Mouse (Mus musculus) heart, embryonic 16.5 days (tissue): ENCODE results near the gene Ring1. TPM values are rescaled to one million over a fixed set of nuclear protein-coding genes. Genes with fewer than 3 reads are reported as not detected.

ENCODE experiments used
- ATAC-seq: fragments of 200-750 bp; cut with Nextera tagmentation; replicated peaks from 2 replicates; pipeline ENCODE4 v1.8.0; 2017; ENCODE audit warnings: moderate number of reproducible peaks; ENCODE audit not compliant: insufficient read depth, low FRiP score; ENCODE audit errors: extremely low read depth
- H3K27ac ChIP-seq: fragments of 300-500 bp; sonication (generic); 2 replicates; pipeline ENCODE4 v1.5.1; 2014; ENCODE audit warnings: mild to moderate bottlenecking, low read length, control low read depth, moderate library complexity
- H3K27me3 ChIP-seq: fragments of 300-500 bp; sonication (generic); 2 replicates; pipeline ENCODE4 v1.6.1; 2014; ENCODE audit warnings: low read length, mixed read lengths; ENCODE audit not compliant: control insufficient read depth, insufficient read depth
- H3K36me3 ChIP-seq: fragments of 300-500 bp; sonication (generic); 2 replicates; pipeline ENCODE4 v1.6.1; 2014; ENCODE audit not compliant: control insufficient read depth, insufficient read depth
- H3K4me1 ChIP-seq: fragments of 300-500 bp; sonication (generic); 2 replicates; pipeline ENCODE4 v1.6.1; 2014; ENCODE audit warnings: low read length, mixed read lengths; ENCODE audit not compliant: control insufficient read depth, insufficient read depth
- H3K4me2 ChIP-seq: fragments of 300-500 bp; sonication (generic); 2 replicates; pipeline ENCODE4 v1.6.1; 2014; ENCODE audit warnings: low read depth, mild to moderate bottlenecking, control low read depth, low read length
- H3K4me3 ChIP-seq: fragments of 300-500 bp; sonication (generic); 2 replicates; pipeline ENCODE4 v1.5.1; 2014; ENCODE audit warnings: mild to moderate bottlenecking, control low read depth, low read length
- H3K9ac ChIP-seq: fragments of 300-500 bp; sonication (generic); 2 replicates; pipeline ENCODE4 v1.6.1; 2014; ENCODE audit warnings: low read length, control low read depth
- H3K9me3 ChIP-seq: fragments of 300-500 bp; sonication (generic); replicated peaks from 2 replicates; pipeline ENCODE4 v1.6.1; 2016; ENCODE audit warnings: low read length; ENCODE audit not compliant: control insufficient read depth
- WGBS: fragments of 180-500 bp; shearing (Covaris S2); extraction: QIAGEN DNeasy Blood & Tissue Kit; methylation state at CpG from one replicate; pipeline ENCODE4 v1.1.7; 2014; 5-methylcytosine and 5-hydroxymethylcytosine counted together
- polyA plus RNA-seq: library from polyadenylated mRNA; unstranded; fragments of >200 nt; fragmentation: Nextera tagmentation; extraction: Ambion mirVana; gene quantifications from 2 replicates; pipeline ENCODE4 v1.2.1, GENCODE M21; 2015

The Ring1 gene
- polyA plus RNA-seq, 1 experiment from 2014 or later: 13.0 TPM

DNA sequence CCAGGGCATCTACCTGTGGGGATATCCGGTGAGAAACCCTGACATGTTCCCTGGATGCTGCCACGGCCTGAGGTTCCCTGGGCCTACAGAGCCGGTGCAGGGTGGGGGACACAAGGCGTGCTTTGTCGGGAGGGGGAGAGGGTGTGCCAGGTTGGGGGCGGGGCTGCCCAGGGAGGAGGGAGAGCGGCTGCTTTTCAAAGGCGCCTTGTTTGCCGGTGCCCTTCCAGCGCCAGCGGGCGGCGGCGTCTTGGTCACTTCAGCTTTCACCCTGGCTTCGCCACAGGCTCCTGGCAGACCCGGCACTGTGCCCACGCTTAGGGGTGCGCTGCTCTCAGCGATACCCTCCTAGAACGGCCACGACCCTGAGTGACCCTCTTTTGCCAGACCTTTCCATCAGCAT lies 14.0 kb upstream of the Ring1 start:
- H3K4me3 ChIP-seq: peak overlapping the region; percentile 34
- H3K4me1 ChIP-seq: peaks cover 24% of the 10 kb centered on the region
- H3K9ac ChIP-seq: peak overlapping the region; percentile 55; the same call in 1 of the 2 replicates
- H3K9me3 ChIP-seq: no peaks in the 10 kb centered on the region
- no peak for ATAC-seq
- H3K27me3 ChIP-seq: peaks cover 18% of the 10 kb centered on the region
- H3K4me2 ChIP-seq: peak overlapping the region; percentile 55
- H3K27ac ChIP-seq: no peak overlapping the region
- H3K36me3 ChIP-seq: peaks cover 17% of the 10 kb centered on the region
- WGBS: 24% methylated on average over 20 of the region's 21 CpGs

DNA sequence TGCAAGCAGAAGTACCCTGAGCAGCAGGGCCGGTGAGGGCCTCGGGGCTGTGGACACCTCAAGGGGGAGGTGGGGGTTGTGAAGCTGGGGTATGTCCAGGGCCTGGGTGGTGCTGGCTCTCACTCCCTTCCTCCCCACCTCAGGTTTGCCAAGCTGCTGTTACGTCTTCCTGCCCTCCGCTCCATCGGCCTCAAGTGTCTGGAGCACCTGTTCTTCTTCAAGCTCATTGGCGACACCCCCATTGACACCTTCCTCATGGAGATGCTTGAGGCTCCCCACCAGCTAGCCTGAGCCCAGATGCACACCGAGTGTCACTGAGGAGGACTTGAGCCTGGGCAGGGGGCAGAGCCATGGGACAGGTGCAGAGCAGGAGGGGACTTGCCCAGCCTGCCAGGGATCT lies 12.8 kb upstream of the Ring1 start:
- Histone ChIP-seq H3K27ac (no peak overlapping the region), H3K4me3 (no peak overlapping the region), H3K27me3 (peaks cover 17% of the 10 kb centered on the region), H3K4me1 (peaks cover 32% of the 10 kb centered on the region), H3K9me3 (no peaks in the 10 kb centered on the region), H3K9ac (no peak overlapping the region), H3K4me2 (no peak overlapping the region), H3K36me3 (peaks cover 17% of the 10 kb centered on the region)
- WGBS: 96% methylated on average over 7 of the region's 7 CpGs
- ATAC-seq: no peak

DNA sequence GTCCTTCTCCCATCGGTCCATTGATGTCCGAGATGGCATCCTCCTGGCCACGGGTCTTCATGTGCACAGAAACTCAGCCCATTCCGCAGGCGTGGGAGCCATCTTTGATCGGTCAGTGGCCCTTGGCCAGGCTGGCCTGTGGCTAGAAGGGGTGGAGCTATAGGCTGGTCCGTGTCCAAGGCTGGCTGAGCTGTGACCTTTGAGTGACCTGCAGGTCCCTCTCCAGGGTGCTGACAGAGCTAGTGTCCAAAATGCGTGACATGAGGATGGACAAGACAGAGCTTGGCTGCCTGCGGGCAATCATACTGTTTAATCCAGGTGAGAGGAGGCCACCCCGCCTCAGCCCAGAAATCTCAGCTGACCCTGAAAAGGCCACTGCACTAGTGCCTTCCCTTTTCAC lies 12.2 kb upstream of the Ring1 start:
- H3K4me2 ChIP-seq: no peak overlapping the region
- H3K27ac ChIP-seq: no peak overlapping the region
- peaks cover 17% of the 10 kb centered on the region for H3K36me3 ChIP-seq
- no peak overlapping the region for H3K4me3 ChIP-seq
- H3K4me1 ChIP-seq: peaks cover 32% of the 10 kb centered on the region
- H3K27me3 ChIP-seq: peaks cover 13% of the 10 kb centered on the region
- H3K9me3 ChIP-seq: no peaks in the 10 kb centered on the region
- no peak for ATAC-seq
- WGBS: 74% methylated on average over 10 of the region's 10 CpGs
- no peak overlapping the region for H3K9ac ChIP-seq

DNA sequence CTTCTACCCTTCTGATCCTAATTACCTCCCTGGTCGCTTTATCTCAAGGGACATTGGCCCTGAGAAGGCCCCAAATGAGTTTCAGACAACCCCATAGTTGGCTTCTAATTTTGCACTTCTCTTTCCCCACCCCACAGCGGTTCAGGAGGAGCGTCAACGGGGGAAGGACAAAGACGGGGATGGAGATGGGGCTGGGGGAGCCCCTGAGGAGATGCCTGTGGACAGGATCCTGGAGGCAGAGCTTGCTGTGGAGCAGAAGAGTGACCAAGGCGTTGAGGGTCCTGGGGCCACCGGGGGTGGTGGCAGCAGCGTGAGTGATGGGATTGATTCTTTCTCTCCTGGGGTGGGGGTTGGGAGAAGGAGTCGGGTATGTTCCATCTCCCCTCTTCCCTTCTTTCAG lies 11.0 kb upstream of the Ring1 start:
- H3K36me3 ChIP-seq: peaks cover 17% of the 10 kb centered on the region

DNA sequence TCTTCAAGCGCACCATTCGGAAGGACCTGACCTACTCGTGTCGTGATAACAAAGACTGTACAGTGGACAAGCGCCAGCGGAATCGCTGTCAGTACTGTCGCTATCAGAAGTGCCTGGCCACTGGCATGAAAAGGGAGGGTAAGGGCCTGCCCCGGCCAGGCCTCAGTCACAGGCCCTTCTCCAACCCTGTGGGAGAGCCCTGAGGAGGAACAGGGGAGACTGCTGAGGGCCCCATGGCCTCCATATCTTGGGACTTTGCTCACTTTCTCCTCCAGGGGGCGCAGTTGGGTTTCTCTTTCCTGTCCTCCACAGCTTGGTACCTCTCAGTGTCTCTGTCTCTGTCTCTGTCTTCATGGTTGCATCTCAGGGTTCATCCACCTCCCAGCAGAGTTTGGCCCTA lies 9.6 kb upstream of the Ring1 start:
- Histone ChIP-seq H3K27ac (no peak overlapping the region), H3K4me3 (no peak overlapping the region), H3K4me1 (peaks cover 36% of the 10 kb centered on the region), H3K27me3 (0 out of 2 replicates have a peak, but pooled peaks cover 5% of the 10 kb centered on the region), H3K36me3 (peaks cover 28% of the 10 kb centered on the region), H3K4me2 (no peak overlapping the region), H3K9ac (no peak overlapping the region), H3K9me3 (no peaks in the 10 kb centered on the region)
- WGBS: 49% methylated on average over 10 of the region's 10 CpGs
- ATAC-seq: no peak

More for the DNA sequence above, 11.0 kb upstream of the Ring1 start:
- Histone ChIP-seq H3K4me2 (no peak overlapping the region), H3K27ac (no peak overlapping the region), H3K9ac (no peak overlapping the region), H3K9me3 (no peaks in the 10 kb centered on the region), H3K4me1 (peaks cover 35% of the 10 kb centered on the region), H3K4me3 (no peak overlapping the region), H3K27me3 (peaks cover 6% of the 10 kb centered on the region; the same call in 1 of the 2 replicates)
- no peak for ATAC-seq
- whole genome bisulfite sequencing: 88% methylated on average over 9 of the region's 9 CpGs

DNA sequence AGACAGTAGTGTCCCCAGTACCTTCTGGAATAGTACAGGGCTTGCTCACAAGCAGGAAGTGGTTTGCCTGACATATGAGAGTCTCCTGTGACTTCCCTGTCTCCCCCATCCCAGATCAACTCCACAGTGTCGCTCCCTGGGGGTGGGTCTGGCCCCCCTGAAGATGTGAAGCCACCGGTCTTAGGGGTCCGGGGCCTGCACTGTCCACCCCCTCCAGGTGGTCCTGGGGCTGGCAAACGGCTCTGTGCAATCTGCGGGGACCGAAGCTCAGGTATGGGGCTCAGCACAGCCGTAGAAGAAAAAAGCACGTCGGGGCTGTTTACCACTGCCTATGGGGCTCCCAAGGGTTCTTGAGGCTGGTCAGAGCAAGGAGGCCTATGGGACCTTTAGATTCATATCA lies 9.0 kb upstream of the Ring1 start:
- 89% methylated on average over 9 of the region's 9 CpGs for WGBS
- Histone ChIP-seq H3K4me2 (peak overlapping the region; percentile 74), H3K27me3 (0 out of 2 replicates have a peak, but pooled peaks cover 2% of the 10 kb centered on the region), H3K36me3 (peaks cover 34% of the 10 kb centered on the region), H3K4me1 (peaks cover 34% of the 10 kb centered on the region), H3K27ac (no peak overlapping the region; the same call in 1 of the 2 replicates), H3K4me3 (no peak overlapping the region), H3K9ac (peak overlapping the region; percentile 92; the same call in 1 of the 2 replicates), H3K9me3 (no peaks in the 10 kb centered on the region)
- ATAC-seq: no peak

DNA sequence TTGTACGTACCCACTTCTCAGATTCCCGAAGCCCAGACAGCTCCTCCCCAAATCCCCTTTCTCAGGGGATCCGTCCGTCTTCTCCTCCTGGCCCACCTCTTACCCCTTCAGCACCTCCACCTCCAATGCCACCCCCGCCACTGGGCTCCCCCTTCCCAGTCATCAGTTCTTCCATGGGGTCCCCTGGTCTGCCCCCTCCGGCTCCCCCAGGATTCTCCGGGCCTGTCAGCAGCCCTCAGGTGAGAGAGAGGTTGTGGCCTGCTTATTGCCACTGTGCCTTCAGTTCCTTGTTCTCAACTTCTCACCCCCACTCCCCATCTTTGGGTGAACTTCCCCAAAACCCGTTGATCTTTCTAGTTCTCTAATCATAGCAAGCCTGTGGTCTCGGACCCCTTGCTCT lies 8.3 kb upstream of the Ring1 start:
- no peak for ATAC-seq
- no peaks in the 10 kb centered on the region for H3K9me3 ChIP-seq
- H3K4me3 ChIP-seq: peak overlapping the region; percentile 95
- H3K4me2 ChIP-seq: peak overlapping the region; percentile 74
- 59% methylated on average over 9 of the region's 9 CpGs for WGBS
- H3K9ac ChIP-seq: peak overlapping the region; percentile 92
- peaks cover 34% of the 10 kb centered on the region for H3K36me3 ChIP-seq
- peaks cover 37% of the 10 kb centered on the region for H3K4me1 ChIP-seq
- H3K27me3 ChIP-seq: no peaks in the 10 kb centered on the region
- H3K27ac ChIP-seq: no peak overlapping the region

DNA sequence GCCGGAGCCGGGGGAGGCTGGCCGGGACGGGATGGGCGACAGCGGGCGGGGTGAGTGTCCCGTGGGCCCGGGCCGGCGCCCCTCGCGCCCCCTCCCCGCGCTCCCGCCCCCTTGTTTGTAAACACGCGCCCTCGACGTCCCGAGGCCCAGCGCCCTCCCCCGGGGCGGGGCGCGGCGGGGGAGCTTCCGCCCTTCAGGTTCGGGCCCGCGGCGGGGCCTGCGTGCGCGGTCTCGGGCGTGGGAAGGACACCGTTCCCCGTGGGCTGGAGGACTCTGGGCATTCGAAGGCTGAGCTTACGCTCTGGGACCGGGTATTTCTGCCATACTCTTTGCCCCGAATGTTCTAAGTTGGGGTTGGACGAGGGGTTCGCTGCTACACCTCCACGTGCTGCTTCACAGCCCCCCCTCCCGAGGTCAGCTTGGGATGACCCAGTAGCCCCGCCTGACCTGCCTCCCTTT lies 7.7 kb upstream of the Ring1 start:
- peak overlapping the region; percentile 74 for H3K4me2 ChIP-seq
- H3K4me1 ChIP-seq: peaks cover 39% of the 10 kb centered on the region
- ATAC-seq: peak; percentile 19; the same call in 1 of the 2 replicates
- peak overlapping the region; percentile 96 for H3K27ac ChIP-seq
- H3K9ac ChIP-seq: peak overlapping the region; percentile 92
- no peaks in the 10 kb centered on the region for H3K27me3 ChIP-seq
- peaks cover 30% of the 10 kb centered on the region for H3K36me3 ChIP-seq
- WGBS: under 1% methylated on average over 45 of the region's 48 CpGs
- no peaks in the 10 kb centered on the region for H3K9me3 ChIP-seq
- peak overlapping the region; percentile 95 for H3K4me3 ChIP-seq

DNA sequence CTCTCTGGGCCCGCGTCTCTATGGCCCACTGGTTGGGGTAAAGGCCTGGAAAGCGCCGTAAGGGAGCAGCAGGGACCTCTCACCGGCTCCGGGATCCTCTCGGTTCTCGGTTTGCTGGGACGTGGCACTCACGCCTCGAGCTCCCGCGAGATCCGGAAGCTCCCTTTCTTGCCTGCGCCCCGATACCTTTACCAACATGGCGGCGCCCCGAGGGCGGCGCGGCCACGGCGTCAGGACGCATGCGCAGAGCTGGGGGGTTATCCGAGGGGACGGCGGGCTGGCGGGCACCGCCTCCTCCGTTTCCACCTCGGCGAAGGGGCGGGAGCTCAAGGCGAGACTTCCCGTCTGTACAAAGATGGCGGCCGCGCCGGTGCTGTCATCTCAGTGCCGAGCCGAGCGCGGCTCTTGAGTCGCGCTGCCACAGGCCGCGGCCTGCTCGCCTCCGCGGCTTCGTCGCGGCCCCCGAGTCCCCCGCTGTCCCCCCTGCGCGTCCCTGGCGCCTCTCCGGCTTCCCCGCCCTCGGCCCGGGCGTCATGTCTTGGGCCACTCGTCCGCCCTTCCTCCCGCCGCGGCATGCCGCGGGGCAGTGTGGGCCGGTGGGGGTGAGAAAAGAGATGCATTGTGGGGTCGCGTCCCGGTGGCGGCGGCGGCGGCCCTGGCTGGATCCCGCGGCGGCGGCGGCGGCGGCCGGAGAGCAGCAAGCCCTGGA lies 7.1 kb upstream of the Ring1 start, which contains the start of the genes Slc39a7 and Rxrb:
Gene Slc39a7, minus strand, starts transcription at position 218 of the 709 bp plus-strand sequence.
Gene Rxrb, plus strand, starts transcription at position 348 of the 709 bp plus-strand sequence.
- H3K4me2 ChIP-seq: peak within 1 kb of the TSS; percentile 97
- peak within 1 kb of the TSS; percentile 95 for H3K9ac ChIP-seq
- no peaks in the 10 kb centered on the region for H3K27me3 ChIP-seq
- H3K4me1 ChIP-seq: peaks cover 45% of the 10 kb centered on the region
- peaks cover 27% of the 10 kb centered on the region for H3K36me3 ChIP-seq
- peak; percentile 82 for ATAC-seq
- H3K9me3 ChIP-seq: no peaks in the 10 kb centered on the region
- under 1% methylated on average over 85 of the region's 88 CpGs for WGBS
- peak within 1 kb of the TSS; percentile 96 for H3K27ac ChIP-seq
- peak within 1 kb of the TSS; percentile 95 for H3K4me3 ChIP-seq
